Mouse (Mus musculus) spleen, postnatal 10 days (tissue): Measurements from ENCODE around the gene Clic1.
A peak's percentile ranks its signal among the peaks of the same experiment; 100 is the strongest.
"Not testable (repeated sequence)": the region's sequence is repeated elsewhere in the genome, so short reads cannot be mapped to it uniquely, and the experiment has no call there.

ENCODE experiments used
- DNase-seq, 2 experiments: peaks; one replicate each; pipeline ENCODE4 v3.0.0; 2021 to 2022; ENCODE audit warnings: low spot score in 2 of 2

Clic1 gene

DNA sequence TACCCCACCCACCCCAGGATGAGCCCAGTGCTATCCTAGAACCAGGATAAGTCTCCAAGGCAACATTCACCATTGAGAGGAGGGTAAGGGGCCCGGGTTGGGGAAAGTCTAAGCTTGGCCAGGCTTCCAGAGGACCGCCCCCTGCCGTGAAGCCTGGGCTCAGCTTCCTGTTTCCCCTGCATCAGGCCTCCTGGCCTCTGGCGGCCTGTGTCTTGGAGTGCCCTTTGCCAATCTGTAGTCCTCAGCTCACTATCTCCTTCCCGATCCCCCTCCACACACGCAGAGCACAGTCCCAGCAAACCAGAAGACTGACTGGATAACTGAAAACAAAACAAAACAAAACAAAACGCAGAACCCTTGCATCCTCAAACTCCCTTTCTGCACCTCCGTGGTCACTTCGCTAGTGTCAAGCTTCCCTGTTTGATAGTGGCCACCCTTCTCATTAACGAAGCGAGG, at the start of gene Clic1:
Gene Clic1, plus strand, starts transcription at position 406 of the 456 bp plus-strand sequence.
- peak; percentile 52 to 70 for DNase-seq

DNA sequence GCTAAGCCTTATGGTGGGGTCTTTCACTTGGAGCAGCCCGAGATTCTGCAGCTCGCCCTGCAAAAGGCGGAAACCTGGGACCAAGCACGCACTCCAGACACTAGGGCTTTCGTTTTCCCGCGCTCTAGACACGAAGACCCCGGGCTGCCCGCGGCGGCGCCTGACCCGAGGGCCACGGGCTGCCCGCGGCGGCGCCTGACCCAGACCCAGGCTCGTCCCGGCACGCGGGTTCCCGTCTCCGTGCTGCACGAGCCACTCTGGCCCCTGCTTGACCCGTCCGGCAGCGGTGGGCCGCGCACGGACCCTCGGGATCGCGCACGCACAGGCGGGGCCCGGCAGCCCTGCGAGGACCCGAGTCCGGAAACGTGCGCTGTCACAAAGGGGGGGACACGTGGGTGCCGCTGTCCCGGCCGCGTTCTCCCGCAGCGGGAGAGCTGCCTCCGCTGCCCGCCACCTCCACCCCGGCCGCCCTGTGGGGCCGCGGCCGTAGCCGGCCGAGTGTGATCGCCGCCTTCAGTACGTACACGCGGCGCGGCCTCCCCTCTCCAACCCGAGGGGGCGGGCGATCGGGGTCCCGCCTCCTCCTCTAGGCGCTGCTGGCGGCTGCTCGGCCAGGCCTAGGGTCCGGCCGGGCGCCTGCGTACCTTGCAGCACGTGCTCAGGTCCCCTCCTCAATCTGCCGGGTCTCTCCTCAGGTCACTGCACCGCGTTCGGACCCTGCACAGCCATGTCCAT, 48.9 kb upstream of the Clic1 start, which contains the start of gene Vars:
Gene Vars, plus strand, starts transcription at position 271 of the 735 bp plus-strand sequence.
- peak; percentile 89 to 95 for DNase-seq

GRCm38 (mm10) chr17:35001452-35002152, 48.2 kb upstream of the Clic1 start:
- DNase-seq, result peak; percentile 63 to 70

GRCm38 (mm10) chr17:35002153-35002865, 47.5 kb upstream of the Clic1 start:
- DNase-seq, result peak in 1 of 2 experiments; percentile 45

DNA sequence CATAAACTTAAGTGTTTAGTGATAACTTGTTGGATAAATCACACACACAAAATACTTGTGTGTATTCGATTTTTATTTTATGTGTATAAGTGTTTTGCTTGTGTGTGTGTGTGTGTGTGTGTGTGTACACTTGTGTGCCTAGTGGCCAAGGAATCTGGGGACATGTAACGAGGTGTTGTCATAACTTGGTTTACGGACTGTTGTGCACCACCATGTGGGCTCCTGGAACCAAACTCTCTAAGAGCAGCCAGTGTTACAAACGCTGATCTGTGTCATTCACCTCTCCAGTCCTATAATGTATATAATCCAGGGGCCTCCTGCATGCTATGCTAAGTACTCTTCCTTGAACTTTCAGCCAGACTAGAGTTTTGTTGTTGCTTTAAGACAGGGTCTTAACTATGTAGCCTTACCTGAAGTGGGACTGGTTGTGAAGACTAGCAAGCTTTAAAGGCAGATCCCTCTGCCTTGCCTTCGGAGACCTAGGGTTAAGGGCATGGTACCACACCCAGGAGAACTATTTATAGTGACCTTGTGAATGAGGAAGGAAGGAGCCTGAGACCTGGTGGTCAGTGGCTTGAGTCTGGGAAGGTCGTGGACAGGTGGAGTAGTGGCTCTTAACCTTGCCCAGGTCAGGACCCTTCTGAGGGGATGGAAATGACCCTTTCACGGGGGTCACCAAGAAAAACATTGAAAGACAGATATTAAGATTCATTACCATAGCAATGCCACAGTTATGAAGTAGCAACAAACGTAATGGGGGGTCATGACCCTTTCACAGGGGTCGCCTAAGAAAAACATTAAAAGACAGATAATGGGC, 46.5 kb upstream of the Clic1 start:
- no peak for DNase-seq

GRCm38 (mm10) chr17:35004075-35004717, 45.6 kb upstream of the Clic1 start:
- DNase-seq, result no peak

- DNase-seq, result no peak
Measured at GRCm38 (mm10) chr17:35005158-35005557, 44.6 kb upstream of the Clic1 start.

- DNase-seq, result not testable (repeated sequence)
Measured at GRCm38 (mm10) chr17:35005902-35006301, 43.9 kb upstream of the Clic1 start.

DNA sequence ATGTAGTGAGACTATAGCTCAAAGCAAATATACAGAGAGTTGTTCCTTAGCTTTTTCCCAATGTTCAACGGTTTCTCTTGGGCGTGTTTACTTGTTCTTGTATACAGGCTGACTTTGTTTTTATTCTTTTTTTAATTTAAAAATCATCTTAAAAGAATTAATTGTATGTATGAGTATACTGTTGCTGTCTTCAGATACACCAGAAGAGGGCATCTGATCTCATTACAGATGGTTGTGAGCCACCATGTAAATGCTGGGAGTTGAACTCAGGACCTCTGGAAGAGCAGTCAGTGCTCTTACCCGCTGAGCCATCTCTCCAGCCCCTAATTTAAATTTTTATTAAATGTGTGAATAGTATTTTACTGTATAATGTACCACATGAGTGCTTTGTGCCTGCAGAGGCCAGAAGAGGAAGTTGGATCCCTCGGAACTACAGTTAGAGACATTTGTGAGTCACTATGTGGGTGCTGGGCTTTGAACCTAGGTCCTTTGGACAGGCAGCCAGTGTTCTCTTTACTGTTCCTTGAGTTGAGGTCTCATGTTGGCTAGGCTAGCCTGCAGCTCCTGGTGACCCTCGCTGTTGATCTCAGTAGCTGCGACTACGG, 42.3 kb upstream of the Clic1 start:
- no peak for DNase-seq

GRCm38 (mm10) chr17:35009586-35009985, 40.2 kb upstream of the Clic1 start:
- no peak for DNase-seq

DNA sequence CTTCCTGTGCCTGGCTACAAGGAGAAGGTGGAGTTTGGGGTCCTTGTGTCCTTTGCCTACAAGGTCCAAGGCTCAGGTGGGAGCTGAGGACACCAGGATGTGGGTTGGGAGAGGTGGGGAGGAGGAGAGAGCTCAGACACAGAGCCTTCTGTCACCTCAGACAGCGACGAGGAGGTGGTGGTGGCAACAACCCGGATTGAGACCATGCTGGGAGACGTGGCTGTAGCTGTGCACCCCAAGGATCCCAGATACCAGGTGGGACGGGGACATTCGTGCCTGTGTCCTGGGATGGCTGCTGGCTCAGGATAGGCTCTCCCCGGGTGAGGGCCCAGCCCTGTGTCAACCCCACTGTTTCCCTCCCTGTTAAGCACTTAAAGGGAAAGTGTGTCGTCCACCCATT, 38.3 kb upstream of the Clic1 start:
- no peak for DNase-seq

- DNase-seq, result peak in 1 of 2 experiments; percentile 14
Measured at GRCm38 (mm10) chr17:35012430-35012829, 37.3 kb upstream of the Clic1 start.

DNA sequence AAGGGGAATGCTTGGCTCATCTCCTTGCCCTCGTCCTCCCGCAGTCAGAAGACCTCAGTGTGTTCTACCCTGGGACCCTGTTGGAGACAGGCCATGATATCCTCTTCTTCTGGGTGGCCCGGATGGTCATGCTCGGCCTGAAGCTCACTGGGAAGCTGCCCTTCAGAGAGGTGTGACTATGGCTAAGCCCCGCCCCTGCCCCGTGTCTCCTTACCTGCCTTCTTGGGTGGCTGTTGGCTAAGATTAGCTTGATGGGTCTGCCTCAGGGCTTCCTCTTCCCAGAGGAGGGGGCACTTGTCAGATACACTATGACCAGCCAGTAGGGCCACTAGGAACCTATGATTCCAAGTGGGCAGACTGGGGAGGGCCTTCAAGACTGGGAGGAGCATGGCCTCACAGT, 36.5 kb upstream of the Clic1 start:
- peak in 1 of 2 experiments; percentile 15 for DNase-seq

- DNase-seq, result peak in 1 of 2 experiments; percentile 15
Measured at GRCm38 (mm10) chr17:35015296-35015695, 34.5 kb upstream of the Clic1 start.

DNA sequence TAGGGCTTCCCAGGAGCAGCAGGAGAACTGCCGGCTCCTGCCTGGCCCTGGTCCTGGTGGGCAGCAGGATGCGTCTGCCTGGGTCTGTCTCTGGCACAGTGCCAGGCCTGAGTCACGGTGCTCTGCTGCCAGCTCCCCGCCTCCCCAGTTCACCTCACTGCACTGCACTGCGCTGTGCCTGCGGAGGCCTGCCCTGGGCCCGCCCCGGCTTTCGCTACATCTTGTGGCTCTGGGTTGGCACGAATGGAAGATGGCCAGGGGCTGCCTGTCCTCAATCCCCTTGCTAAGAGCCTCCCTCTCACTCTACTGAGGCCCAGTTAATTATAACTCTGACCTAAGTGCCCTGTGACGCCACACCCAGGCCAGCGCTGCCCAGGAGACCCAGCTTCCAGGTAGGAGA, 33.4 kb upstream of the Clic1 start, which contains the start of gene Vwa7:
Gene Vwa7, plus strand, starts transcription at position 204 of the 400 bp plus-strand sequence.
- DNase-seq, result peak in 1 of 2 experiments; percentile 51

- DNase-seq, result no peak
Measured at GRCm38 (mm10) chr17:35016791-35017705, 32.7 kb upstream of the Clic1 start.

GRCm38 (mm10) chr17:35017706-35018030, 32.1 kb upstream of the Clic1 start:
- DNase-seq, result no peak

GRCm38 (mm10) chr17:35018171-35018570, 31.6 kb upstream of the Clic1 start:
- DNase-seq, result no peak

GRCm38 (mm10) chr17:35019894-35020293, 29.9 kb upstream of the Clic1 start:
- DNase-seq, result no peak
